Mouse (Mus musculus) adipocyte (in vitro differentiated cells): ENCODE data around the gene Itm2b.
A peak's percentile ranks its signal among the peaks of the same experiment; 100 is the strongest.

Source experiments
- DNase-seq: peaks from one replicate; pipeline ENCODE4 v3.0.0-alpha.2; 2016; ENCODE audit warnings: low spot score

Gene Itm2b

DNA sequence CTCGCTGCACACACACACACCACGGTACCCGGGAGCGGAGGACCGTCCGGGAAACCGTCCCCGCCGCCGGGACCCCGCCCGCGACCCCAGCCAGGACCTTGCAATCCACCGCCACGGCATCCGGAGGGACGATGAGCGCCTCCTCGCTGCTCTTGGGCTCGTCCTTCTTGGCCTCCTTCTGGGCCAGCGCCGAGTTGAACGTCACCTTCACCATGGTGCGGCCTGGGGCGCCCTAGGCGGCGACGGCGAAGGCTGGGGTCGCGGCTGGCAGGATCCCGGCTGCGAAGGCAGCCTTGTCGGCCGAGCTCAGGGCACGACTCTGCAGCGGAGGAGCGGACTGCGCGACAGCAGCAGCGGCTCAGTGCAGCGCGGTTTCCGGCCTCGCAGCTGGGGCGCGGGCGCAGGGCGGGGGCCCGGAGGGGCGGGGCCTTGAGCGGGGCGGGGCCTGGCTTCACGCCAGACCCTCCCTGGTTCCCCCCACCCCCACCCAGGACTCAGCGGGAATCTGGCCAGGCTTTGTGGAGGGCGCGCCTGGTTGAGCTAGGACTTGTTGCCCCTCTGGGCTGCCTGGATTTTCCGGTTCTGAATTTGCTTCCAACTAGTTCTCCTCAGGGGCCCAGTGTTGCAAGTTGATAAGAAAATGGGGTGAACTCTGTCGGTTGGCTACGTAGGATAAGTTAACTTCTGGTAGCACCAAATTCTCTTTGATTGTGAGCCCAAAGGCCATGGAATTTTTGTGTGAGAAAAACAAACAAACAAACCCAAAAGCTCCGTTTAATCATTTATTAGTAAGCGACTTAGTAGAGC lies at the start of gene Itm2b:
Itm2b (minus strand) TSS at position 377 of the 807 bp plus-strand sequence.
- DNase-seq = peak; percentile 79

DNA sequence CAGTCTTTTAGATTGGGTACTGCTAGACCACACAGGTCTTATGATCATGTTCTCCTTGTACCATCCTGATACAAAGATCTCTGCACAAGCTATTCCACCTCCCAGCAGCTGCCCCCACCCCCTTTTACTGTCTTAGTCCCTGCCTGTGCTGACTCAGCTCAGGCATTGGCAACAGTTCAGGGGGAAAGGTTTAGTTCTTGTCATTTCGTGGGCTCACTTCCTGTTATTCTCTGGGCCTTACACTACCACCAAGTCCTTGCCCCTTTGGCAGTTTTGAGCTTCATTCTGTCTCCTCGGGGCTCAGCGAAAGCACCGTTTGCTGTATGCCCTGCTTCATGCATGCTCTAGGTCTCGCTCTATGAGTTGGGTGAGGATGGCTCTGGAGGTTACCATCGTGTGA lies 48.4 kb upstream of the Itm2b start:
- peak; percentile 49 for DNase-seq

DNA sequence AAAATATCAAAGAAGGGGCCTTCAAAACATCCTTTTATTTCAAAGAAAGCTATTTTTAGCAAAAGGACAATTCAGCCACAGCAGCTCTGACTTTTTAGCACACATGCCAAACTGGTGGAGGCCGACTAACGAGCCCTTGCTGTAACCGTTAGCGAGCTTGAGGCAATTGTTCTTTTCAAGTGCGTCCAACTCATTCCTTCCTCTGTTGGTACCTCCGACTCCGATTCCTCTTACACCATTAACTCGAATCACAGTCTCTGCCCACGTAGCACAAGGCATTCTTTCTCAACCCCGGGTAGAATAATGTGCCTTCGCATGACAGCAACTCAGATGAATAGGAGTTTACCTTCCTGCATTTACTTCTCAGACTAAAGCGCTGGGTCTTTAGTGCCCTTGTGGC lies 45.5 kb upstream of the Itm2b start:
- no peak for DNase-seq

DNA sequence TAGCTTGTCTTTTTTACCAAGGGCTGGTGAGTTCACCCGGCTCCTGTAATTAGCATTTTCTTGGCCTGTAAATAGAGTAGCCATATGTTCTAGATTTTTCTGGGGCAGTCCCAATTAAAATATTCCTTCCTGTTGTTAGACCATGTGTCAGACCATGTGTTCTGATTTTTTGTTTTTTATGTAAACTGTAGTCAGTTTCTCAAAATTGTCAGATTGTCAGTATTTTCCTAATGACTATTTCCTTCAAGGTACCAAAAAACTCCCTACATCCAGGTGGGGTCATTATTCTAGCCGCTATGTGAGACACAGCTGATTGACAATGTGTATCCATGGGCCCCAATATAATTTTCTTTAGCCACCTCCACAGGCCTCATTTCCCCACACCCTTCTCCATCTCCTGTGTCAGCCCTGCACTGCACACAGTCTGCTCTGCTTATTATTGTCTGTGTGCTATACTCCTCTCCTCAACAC lies 40.5 kb upstream of the Itm2b start:
- no peak for DNase-seq

DNA sequence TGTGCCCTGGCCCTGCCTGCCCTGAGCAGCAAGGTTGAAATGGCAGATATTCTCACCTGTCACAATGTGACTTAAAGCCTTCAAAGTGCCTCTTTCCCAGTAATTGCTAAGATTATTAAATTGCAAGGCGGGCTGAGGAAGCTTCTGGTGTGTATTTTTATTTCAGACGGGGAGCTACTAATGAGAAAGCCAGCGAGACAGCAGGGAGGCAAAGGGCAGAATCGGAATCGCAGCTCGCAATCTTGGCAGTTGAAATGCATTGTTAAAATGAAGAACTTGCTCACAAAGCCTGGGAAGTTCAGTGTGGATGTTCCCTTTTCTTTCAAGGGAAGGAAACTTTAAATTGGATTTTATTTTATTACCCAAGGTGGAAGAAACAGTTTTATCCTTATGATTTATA lies 39.9 kb upstream of the Itm2b start:
- no peak for DNase-seq

DNA sequence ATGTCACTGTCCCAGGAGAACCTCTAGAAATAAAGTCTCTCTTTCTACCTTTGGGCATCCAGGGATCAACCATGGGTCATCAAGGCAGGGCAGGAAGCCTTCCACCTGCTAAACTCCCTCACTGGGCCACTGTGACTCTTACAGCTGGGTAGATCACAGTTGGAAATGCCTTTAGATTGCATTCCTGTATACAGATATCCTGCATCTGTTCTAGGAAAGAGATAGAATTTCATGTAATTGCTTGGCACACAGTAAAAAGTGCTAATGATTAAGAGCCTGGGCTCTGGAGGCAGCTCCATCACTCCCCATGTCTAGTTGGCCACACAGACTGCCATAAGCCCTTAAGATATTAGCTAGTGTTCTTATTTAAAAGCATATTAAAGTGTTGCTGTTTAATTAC lies 38.5 kb upstream of the Itm2b start:
- no peak for DNase-seq

DNA sequence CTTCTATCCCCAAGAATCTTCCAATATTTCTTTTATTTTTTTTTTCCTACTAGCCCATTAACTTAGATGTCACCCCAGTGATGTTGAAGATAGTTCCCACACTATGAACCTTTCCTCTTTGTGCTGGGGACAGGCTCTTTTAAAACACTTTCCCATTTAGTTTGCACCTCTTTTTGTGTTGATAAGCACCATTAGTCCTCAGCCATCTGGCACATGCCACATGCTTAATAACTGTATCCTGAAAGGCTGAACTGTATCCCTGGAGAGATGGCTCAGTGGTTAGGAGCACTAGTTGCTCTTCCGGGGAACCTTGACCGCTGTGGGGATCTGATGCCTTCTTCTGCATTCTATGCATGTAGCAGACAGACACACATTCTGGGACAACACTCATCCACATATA lies 37.5 kb upstream of the Itm2b start:
- no peak for DNase-seq

DNA sequence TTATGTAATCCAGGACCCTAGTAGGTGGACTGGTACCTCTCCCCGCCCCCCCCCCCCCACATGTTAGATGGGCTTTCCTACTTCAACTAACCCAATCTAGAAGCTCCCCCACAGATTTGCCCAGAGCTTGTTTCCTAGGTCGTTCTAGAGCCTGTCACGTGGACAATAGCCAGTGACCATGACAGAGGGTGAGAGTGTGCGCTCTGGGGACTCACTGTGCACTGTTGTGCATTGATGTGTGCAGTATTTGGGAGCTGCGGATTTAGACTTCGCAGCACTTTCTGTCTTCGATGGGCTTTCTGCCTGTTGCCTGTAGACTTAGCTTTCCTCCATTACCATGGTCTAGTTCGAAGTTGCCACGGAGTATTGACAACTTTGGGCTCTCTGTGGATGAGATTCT lies 36.5 kb upstream of the Itm2b start:
- DNase-seq = no peak

DNA sequence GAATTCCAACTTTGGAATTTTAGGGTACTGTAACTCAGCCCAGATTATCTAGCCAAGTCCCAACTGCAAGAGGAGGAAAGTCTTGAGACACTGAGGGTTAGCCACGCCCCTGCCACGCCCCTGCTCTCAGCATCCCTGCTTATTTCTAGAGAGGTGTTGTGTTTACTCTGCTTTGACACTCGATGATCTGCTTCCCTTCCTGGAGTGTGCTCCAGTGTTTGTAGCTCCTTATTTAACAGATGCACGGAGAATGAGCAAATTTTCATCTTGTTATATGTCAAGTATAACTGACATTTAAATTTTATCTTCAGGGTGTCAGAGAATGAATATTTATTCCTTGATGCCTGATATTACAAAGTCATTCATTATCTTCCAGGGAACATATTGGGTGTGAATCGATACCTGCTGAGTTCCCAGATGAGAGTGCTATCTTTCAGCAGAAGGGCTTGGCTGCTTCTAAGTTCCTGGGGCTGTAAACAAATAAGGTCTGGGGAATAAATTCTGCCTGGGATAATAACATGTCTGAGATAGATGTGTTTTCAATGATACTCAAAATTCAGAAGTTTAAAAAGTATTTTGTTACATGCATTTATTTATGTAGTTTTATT lies 35.2 kb upstream of the Itm2b start:
- no peak for DNase-seq

DNA sequence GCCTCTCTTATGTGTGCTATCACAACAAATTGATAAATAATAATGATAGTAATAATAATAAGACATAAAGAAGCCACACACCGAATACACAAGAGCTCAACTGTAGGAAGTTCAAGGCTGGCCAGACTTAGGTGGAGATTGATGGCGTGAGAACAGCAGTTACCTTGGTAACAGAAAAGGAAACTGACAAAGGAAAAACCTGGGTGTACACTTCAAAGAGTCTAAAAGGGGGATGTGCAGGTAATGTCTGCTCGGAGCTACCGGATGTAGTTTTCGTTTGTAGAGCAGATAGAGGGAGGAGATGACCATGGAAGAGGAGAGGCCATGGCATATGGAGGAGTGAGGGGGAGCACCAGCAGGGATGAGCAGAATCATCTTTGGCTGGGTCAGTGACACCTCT lies 31.4 kb upstream of the Itm2b start:
- no peak for DNase-seq

DNA sequence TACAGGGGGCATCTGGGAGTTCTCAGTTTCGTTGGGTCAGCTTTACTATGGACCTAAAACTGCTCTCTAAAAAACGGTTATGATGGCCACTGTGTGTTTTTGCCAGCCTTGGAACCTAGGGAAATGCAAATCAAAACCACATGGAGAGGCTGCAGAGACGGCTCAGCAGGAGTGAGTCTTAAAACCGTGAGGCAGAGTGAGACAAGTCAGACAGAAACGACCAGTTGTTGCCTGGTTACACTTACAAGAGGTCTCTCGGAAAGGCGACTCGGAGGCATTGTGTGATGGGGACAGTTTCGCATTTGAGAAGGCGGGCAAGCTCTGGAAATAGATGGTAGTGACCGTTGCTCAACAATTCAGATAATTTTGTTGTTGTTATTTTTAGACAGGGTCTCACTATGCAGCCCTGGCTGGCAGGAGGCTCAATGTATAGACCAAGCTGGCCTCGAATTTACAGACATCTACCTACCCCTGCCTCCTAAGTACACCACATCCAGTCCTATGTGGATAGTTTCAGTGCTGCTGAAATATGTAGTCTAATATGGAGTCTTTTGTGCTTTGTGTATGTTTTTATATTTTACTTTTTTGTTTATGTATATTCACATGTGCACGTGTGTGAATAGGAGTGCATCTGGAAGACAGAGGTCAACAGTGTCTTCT lies 30.4 kb upstream of the Itm2b start:
- peak; percentile 42 for DNase-seq

DNA sequence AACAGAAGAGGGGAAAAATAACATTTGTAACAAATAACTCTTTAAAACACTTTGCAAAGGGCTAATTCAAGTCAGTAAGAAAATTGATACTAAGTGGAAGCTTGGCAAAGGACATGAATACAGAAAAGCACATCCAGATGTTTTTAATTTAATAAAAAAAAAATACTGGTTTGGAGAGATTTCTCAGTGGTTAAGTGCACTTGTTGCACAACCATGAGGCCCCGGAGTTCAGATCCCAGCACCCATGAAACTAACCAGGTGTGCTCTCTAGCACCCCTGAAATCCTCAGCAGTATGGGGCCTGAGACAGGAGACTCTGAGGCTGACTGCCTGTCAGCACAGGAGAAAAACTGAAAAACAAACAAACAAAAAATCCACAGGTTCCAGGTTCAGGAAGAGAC lies 26.6 kb upstream of the Itm2b start:
- DNase-seq = peak; percentile 60

DNA sequence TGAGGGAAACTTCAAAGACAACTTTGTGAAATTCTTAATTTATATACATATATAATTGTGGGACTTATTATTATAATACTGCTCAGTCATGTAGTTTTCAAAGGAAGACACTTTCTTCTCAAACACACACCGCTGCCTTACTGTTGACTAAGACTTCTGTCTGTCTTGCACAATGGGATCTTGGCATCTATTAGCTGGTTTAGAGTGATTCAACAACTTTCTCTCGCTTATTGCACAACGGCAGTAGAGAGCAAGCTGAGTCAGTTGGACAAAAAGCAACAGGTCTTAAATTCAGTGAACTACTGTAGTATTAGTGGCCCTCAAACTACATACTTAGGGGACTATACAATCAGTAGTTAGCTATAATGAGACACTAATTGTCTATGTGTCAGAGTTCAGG lies 25.0 kb upstream of the Itm2b start:
- DNase-seq = peak; percentile 96

DNA sequence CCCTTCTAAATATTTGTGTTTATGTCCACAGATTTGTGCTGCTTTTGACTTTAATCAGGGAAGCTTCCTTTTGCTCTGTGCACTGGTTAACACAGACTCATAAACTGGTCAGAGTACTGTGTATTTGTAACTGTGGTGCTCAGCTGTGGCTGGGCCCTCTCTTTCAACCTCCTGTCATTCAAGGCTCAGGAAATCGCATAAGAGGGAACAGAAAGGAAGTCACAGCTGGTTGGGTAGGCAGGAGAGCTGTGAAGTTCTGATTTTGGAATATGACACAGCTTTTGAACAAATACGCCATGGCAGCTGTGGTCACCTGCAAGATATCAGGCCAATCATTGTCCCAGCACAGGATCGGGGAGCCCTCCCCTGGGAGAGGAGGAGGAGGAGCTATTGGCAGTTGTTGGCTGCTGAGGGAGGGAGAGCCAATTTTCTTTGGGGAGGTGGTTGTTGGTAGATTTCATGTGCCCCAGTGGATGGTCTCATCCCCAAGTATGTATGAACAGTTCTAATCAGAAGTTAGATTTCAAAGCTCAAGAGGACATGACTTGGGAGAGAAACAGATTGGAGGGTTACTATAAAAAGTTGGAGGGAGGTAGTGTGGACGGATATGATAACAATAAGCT lies 23.2 kb upstream of the Itm2b start:
- DNase-seq = no peak

DNA sequence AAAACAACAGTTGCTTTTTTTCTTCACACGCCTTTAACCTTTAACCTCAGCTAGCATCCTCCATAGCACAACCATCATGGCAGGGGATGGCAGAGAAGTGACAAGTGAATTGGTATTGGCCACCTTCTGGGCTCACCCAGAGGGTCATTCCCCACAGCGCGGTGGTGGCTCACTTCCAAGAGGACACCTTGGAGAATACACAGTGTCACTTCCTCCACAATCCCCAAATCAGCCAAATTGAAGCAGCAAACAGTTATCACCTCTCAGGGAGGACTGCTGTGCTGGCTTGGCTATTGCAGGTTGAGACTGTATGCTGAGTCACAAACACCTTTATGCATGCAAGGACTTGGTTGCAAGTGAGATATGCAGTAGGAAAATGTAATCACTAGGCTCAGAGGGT lies 18.9 kb upstream of the Itm2b start:
- DNase-seq = no peak

DNA sequence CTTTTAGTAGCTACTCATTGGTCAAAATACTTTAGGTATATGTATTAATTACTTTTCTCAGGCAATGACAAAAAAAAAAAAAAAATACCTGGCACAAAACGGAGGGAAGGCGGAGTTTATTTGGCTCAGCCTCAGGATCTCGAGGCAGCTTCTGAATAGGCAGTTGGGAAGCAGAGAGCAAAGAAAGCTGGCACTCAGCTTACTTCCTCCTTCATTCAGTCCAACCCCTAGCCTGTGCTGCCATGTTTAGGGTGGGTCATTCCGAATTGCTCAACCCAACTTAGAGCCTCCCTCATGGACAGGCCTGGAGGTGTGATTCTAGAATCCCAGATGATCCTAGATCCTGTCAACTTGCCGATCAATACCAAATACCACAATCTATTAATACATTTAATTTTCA lies 18.3 kb upstream of the Itm2b start:
- no peak for DNase-seq

DNA sequence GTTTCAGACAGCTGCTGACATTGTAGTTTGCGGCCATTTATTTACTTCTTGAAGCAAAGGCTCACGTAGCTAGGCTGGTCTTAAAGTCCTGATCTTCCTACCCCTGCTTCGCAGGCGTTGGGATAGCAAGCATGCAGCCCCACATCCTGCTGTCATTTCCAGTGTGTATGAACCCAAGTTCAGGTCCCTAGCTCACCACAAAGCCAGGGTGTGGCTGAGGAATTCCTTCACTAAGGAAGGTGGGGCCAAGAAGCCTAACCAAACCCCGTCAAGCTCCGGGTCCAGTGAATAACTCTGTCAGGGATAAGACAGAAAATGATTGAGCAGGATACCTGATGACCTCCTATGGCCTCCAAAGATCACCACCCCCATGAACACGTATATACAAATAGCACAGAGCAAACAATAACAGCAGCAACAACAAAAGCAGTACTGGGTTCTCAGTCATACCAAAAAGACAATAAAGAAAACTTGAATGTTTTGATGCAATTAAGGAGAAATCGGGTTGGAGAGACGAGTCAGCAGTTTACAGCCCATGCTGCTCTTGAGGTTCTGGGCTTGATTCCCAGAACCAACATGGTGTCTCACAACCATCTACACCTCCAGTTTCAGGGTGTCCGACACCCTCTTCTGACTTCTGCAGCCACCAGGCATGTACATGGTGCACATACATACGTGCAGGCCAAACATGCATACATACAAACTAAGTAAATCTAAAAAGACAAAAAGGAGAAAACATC lies 17.4 kb upstream of the Itm2b start:
- DNase-seq = no peak

DNA sequence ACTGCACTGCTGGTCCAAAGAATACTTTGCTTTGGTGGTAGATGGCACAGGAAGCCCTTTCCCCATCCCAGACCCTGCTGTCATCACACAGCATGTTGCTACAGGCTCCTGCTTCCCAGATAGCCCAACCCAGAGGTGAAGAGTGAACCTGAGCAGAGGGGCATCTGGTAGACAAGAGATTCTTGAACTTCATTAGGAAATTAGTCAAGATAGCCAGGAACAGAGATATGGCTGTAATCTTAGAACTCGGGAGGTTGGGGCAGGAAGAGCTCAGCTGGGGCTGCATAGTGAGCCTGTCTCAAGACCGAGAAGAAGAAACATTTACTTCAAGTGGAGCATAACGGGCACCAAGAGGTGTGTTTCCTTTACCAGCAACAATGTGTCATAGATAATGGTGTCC lies 16.3 kb upstream of the Itm2b start:
- DNase-seq = no peak

DNA sequence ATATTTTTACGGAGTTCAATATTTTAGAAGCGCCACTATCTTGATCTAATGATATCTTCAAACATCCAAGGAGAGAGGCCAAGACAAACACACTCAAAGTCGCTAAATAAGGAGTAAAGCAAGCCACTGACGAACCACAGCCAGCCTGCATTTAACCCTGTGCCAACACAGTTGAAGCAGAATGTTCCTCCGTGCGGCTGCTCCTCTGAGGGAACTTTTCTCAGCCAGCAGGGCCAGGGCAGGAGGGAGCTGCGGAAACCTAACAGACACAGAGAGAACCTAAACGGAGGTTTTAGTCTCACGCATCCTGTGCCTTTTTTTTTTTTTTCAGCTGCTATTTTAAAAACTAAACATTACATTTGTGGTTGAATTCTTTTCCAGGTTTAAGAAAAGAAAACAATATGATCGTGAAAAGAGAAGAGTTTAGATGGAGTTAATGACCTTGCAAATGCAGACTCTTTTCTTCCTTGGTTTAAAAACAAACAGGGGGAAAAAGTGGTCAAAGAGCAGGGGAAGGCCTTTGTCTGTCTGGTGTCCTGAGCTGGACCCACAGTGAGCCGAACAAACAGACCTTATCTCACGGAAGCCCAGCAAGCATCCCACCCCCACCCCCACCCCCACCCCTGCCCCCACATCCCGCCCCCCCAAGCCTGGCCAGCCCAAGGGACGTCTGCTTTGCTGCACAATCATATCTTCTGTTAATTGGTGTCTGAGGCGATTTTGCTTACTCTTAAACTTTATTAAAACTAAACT lies 15.0 kb upstream of the Itm2b start:
- no peak for DNase-seq

DNA sequence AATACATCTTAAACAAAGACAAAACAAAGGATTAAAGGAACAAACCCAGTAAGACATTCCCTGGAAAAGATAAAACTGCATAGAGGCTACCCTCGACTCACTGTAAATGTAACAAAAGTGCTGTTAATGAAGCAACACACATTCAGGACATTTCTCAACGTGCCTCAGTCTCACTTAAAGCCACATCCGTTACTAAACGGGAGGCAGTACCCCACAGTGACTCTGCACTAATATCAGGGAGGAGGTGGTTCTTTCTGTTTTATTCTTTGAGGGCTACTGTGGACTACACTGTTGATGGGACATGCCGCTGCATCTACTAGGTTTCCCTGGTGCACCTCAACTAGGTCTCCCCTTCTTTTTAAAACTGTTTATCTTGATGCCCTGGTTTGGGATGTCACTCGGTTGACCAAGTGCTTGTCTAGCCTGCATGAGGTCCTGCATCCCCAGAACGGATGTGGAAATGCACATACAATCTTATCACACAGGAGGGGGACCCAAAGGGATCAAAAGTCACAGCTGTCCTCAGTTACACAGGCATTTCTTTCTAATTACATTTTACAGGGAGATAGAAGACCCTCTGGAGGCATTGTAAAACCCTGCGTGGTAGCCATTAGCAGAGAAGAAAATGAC lies 13.4 kb upstream of the Itm2b start:
- no peak for DNase-seq

DNA sequence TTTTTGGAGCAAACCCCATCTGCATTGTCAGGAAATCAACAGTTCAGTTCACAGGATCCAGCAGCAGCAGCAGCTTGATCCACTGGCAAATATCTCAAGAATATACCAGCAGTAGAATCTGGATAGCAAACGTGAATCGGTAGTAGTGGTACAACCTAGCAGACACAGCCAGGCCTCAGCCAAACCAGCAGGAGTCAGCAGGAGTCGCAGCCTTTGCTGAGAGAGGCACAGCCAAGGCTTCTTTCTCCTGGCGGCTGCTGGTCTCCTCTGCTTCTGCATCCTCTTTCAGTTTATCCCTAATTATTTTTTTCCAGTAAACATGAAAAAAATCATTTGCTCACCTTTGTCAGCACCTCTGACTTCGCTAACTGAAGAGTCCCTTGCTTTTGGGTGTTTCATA lies 10.7 kb upstream of the Itm2b start:
- DNase-seq = no peak
